Mouse (Mus musculus): ENCODE data around the gene Kif1b. TPM values are rescaled to one million over a fixed set of nuclear protein-coding genes. Genes with fewer than 3 reads are reported as not detected.

Gene Kif1b
- total and polyA plus RNA-seq, 3 experiments, result 41.6 to 186 (median 154) TPM

DNA sequence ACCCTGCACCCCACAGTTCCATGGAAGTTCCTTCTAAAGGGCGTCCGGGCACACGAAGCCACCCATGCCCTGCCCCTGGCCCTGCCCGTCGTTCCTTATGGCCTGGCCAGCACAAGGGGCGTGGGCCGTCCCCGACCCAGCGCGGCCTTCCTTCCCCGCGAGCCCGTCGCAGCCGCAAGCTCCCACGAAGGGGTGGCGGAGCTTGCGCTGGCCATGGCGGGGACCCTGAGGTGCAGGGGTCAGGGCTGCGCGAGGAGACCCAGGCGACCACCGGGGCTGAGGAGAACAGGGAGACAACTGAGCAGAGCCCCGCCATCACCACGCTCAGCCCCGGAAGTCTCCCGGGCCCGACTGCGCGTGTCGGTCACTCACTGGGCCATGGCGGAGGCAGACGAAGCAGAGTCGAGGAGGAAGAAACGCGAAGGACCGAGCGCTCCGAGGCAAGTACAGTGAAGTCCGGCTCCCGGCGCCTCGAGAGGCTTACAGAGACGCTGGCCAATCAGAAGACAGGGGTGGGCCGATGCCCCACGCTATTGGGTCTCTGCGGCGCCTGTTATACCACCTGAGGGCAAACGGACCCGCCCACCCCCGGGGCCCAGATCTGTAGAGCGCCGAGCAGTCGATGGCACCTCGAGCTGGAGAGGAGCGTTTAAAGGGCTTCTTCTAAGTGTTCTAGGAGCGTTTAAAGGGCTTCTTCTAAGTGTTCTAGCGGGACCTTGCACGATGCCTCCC is 141.1 kb downstream of the Kif1b start, which contains the start of gene Pgd:
Pgd (minus strand) TSS at position 557 of the 732 bp plus-strand sequence.
- H3K79me2 ChIP-seq (replicated peaks; ENCODE audit: control insufficient read depth, insufficient read depth, low read length), result no peaks in the 10 kb centered on the region
- H3K4me1 ChIP-seq (ENCODE audit: control insufficient read depth, insufficient read depth, low read length), result peaks cover 3% of the 10 kb centered on the region; the same call in 1 of the 2 replicates

DNA sequence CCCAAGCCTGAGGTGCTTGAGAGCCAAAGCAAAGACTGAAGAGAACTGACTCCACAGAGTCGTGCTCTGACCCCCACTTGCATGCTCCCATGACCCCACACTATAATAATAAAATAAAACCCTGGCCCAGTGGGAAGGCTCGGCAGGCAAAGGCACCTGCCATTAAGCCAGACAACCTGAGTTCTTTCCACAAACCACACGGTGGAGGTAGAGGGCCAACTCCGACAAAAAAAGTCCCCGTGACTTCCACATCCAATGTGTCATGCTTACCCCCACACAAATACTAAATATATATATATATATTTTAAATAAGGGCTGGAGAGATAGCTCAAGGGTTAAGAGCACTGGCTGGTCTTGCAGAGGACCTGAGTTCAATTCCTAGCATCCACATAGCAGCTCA is 143.3 kb downstream of the Kif1b start:
- no peak for DNase-seq
- Histone ChIP-seq H3K27ac (no peak overlapping the region), H3K4me3 (no peak overlapping the region), H3K4me1 (ENCODE audit: control insufficient read depth, insufficient read depth, low read length) (no peaks in the 10 kb centered on the region), H3K36me3 (ENCODE audit: control insufficient read depth, insufficient read depth, low read length) (no peaks in the 10 kb centered on the region), H3K79me2 (replicated peaks; ENCODE audit: control insufficient read depth, insufficient read depth, low read length) (no peaks in the 10 kb centered on the region), H3K9ac (ENCODE audit: low read depth, low read length) (no peak overlapping the region), H3K27me3 (ENCODE audit: control insufficient read depth, insufficient read depth, low read length) (no peaks in the 10 kb centered on the region)
- peak; percentile 43 for TF ChIP-seq CTCF (IDR thresholded peaks at IDR 0.05)
- TF ChIP-seq POLR2A (IDR thresholded peaks at IDR 0.05; ENCODE audit: insufficient read depth, low read depth, low read length), result no peak
- TF ChIP-seq EP300 (IDR thresholded peaks at IDR 0.05; ENCODE audit: insufficient read depth, low read depth, low read length), result no peak
- intact Hi-C loops (cut with DNase I), result no loop called here
- 52% methylated on average over 5 of the region's 5 CpGs for WGBS

More for the DNA sequence above, 141.1 kb downstream of the Kif1b start, which contains the start of gene Pgd:
- TF ChIP-seq CTCF (IDR thresholded peaks at IDR 0.05) (no peak), EP300 (IDR thresholded peaks at IDR 0.05; ENCODE audit: insufficient read depth, low read depth, low read length) (peak; percentile 11; the same call in 1 of the 2 replicates), POLR2A (IDR thresholded peaks at IDR 0.05; ENCODE audit: insufficient read depth, low read depth, low read length) (peak; percentile 92)
- intact Hi-C loops (cut with DNase I), result loop anchor here (2.0 kb wide), 2 partner anchors 22 to 66 kb away; no protein-coding TSS in a partner anchor
- under 1% methylated on average over 59 of the region's 59 CpGs for WGBS
- H3K9ac ChIP-seq (ENCODE audit: low read depth, low read length), result peak within 1 kb of the TSS; percentile 95
- peak; percentile 97 to 98 for DNase-seq
- H3K36me3 ChIP-seq (ENCODE audit: control insufficient read depth, insufficient read depth, low read length), result no peaks in the 10 kb centered on the region
- H3K27me3 ChIP-seq (ENCODE audit: control insufficient read depth, insufficient read depth, low read length), result no peaks in the 10 kb centered on the region
- peak within 1 kb of the TSS; percentile 67 for H3K4me3 ChIP-seq
- H3K27ac ChIP-seq, result peak within 1 kb of the TSS; percentile 82

GRCm38 (mm10) chr4:149163196-149163595 is 144.3 kb downstream of the Kif1b start:
- Histone ChIP-seq H3K79me2 (replicated peaks; ENCODE audit: control insufficient read depth, insufficient read depth, low read length) (no peaks in the 10 kb centered on the region), H3K9ac (ENCODE audit: low read depth, low read length) (no peak overlapping the region), H3K27me3 (ENCODE audit: control insufficient read depth, insufficient read depth, low read length) (no peaks in the 10 kb centered on the region), H3K36me3 (ENCODE audit: control insufficient read depth, insufficient read depth, low read length) (no peaks in the 10 kb centered on the region), H3K4me1 (ENCODE audit: control insufficient read depth, insufficient read depth, low read length) (no peaks in the 10 kb centered on the region), H3K4me3 (no peak overlapping the region), H3K27ac (no peak overlapping the region)
- intact Hi-C loops (cut with DNase I), result no loop called here
- no peak for DNase-seq
- WGBS, result 64% methylated on average over 1 of the region's 1 CpGs
- no peak for TF ChIP-seq POLR2A (IDR thresholded peaks at IDR 0.05; ENCODE audit: insufficient read depth, low read depth, low read length)
- TF ChIP-seq EP300 (IDR thresholded peaks at IDR 0.05; ENCODE audit: insufficient read depth, low read depth, low read length), result no peak
- no peak for TF ChIP-seq CTCF (IDR thresholded peaks at IDR 0.05)

- Histone ChIP-seq H3K79me2 (replicated peaks; ENCODE audit: control insufficient read depth, insufficient read depth, low read length) (no peaks in the 10 kb centered on the region), H3K9ac (ENCODE audit: low read depth, low read length) (no peak overlapping the region), H3K27me3 (ENCODE audit: control insufficient read depth, insufficient read depth, low read length) (no peaks in the 10 kb centered on the region), H3K36me3 (ENCODE audit: control insufficient read depth, insufficient read depth, low read length) (no peaks in the 10 kb centered on the region), H3K4me1 (ENCODE audit: control insufficient read depth, insufficient read depth, low read length) (no peaks in the 10 kb centered on the region), H3K27ac (no peak overlapping the region), H3K4me3 (no peak overlapping the region)
- intact Hi-C loops (cut with DNase I), result no loop called here
- TF ChIP-seq CTCF (IDR thresholded peaks at IDR 0.05), result no peak
- TF ChIP-seq POLR2A (IDR thresholded peaks at IDR 0.05; ENCODE audit: insufficient read depth, low read depth, low read length), result no peak
- no peak for TF ChIP-seq EP300 (IDR thresholded peaks at IDR 0.05; ENCODE audit: insufficient read depth, low read depth, low read length)
- DNase-seq, result no peak
- WGBS, result 86% methylated on average over 6 of the region's 6 CpGs
These were observed 146.3 kb downstream of the Kif1b start for GRCm38 (mm10) chr4:149161166-149161565.

DNA sequence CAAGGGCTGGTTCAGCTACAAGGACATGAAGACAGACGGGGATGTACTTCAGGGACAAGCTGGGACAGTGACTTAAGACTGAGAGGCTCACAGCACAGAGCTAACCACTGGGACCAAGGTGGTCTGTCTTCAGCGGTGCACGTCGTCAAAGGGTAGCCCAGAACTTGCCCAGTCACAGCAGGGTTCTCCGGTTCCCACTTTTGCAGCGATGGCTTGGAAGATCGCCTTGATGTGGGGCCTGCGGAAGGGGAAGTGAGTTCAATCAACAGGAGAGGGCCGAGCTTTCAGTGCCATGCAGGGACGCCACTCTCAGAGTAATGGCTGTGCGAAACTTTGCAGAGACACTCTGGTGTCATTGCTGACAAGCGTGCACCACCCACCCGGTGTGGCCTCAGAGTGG is 147.6 kb downstream of the Kif1b start:
- intact Hi-C loops (cut with DNase I), result no loop called here
- no peak overlapping the region for H3K27ac ChIP-seq
- 87% methylated on average over 13 of the region's 13 CpGs for WGBS
- no peaks in the 10 kb centered on the region for H3K79me2 ChIP-seq (replicated peaks; ENCODE audit: control insufficient read depth, insufficient read depth, low read length)
- no peaks in the 10 kb centered on the region for H3K27me3 ChIP-seq (ENCODE audit: control insufficient read depth, insufficient read depth, low read length)
- DNase-seq, result no peak
- H3K9ac ChIP-seq (ENCODE audit: low read depth, low read length), result no peak overlapping the region
- no peak overlapping the region for H3K4me3 ChIP-seq
- H3K36me3 ChIP-seq (ENCODE audit: control insufficient read depth, insufficient read depth, low read length), result no peaks in the 10 kb centered on the region
- no peaks in the 10 kb centered on the region for H3K4me1 ChIP-seq (ENCODE audit: control insufficient read depth, insufficient read depth, low read length)
- TF ChIP-seq CTCF (IDR thresholded peaks at IDR 0.05), result no peak
- TF ChIP-seq EP300 (IDR thresholded peaks at IDR 0.05; ENCODE audit: insufficient read depth, low read depth, low read length), result no peak
- TF ChIP-seq POLR2A (IDR thresholded peaks at IDR 0.05; ENCODE audit: insufficient read depth, low read depth, low read length), result no peak

DNA sequence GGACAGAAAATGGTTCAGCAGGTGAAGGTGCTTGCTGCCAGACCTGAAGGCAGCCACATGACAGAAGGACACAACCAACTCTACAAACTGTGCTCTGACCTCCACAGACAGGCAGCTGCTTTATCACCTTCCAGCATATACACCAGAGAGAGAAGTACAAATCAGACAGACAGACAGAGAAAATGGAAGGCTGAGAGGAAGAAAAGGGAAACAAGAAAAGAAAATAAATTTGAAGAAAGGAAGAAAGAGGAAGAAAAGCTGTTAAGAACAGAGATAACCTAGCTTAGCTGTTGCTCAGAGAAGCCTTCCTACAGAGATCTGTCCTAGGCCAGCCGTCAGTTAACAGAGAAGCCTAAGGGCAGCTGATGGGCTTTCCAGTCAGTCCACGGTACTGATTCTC is 148.3 kb downstream of the Kif1b start:
- no peak for DNase-seq
- Histone ChIP-seq H3K4me1 (ENCODE audit: control insufficient read depth, insufficient read depth, low read length) (no peaks in the 10 kb centered on the region), H3K9ac (ENCODE audit: low read depth, low read length) (no peak overlapping the region), H3K36me3 (ENCODE audit: control insufficient read depth, insufficient read depth, low read length) (no peaks in the 10 kb centered on the region), H3K27ac (no peak overlapping the region), H3K27me3 (ENCODE audit: control insufficient read depth, insufficient read depth, low read length) (no peaks in the 10 kb centered on the region), H3K79me2 (replicated peaks; ENCODE audit: control insufficient read depth, insufficient read depth, low read length) (no peaks in the 10 kb centered on the region), H3K4me3 (no peak overlapping the region)
- WGBS, result 92% methylated on average over 2 of the region's 2 CpGs
- intact Hi-C loops (cut with DNase I), result no loop called here
- TF ChIP-seq POLR2A (IDR thresholded peaks at IDR 0.05; ENCODE audit: insufficient read depth, low read depth, low read length), result no peak
- TF ChIP-seq CTCF (IDR thresholded peaks at IDR 0.05), result no peak
- no peak for TF ChIP-seq EP300 (IDR thresholded peaks at IDR 0.05; ENCODE audit: insufficient read depth, low read depth, low read length)
